Mouse (Mus musculus) liver, adult 2 months (tissue): Measurements from ENCODE around the gene Wasf1.

Experiments used
- CTCF ChIP-seq: fragments of 200-500 bp; IDR thresholded peaks from 2 replicates; pipeline ENCODE4 v1.5.1; 2011; ENCODE audit warnings: low read depth, low read length, control low read depth
- POLR2A ChIP-seq: fragments of 200-500 bp; IDR thresholded peaks from 2 replicates; pipeline ENCODE4 v1.6.1; 2011; ENCODE audit warnings: low read length, control low read depth; ENCODE audit not compliant: insufficient read depth; ENCODE audit errors: extremely low read depth

DNA sequence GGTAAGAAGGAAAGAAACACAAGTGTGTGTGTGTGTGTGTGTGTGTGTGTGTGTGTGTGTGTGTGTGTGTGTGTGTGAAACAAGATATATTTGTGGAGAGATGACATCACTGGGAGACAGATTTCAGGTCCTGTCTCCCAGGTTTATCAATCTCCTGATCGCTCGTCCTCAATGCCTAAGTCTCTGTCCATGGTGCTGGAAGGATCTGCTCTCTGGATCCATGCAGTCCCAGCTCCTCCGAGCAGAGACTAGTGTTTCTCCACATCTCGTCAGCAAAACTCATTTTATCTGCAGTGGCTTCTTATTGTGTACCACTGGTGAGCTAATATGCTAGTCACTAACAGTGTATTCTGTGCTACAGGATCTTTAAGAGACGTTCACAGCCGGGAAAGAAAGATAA is 78.1 kb downstream of the Wasf1 start:
- TF ChIP-seq POLR2A, result no peak
- no peak for TF ChIP-seq CTCF
